Comparison of ENCODE assay signal across 8 mouse cellular contexts in genomic region chr3:152347227-152347626, GRCm38 (mm10). TPM values are rescaled to one million over a fixed set of nuclear protein-coding genes. Genes with fewer than 3 reads are reported as not detected.
DNase-seq lines count a peak whose midpoint lies in the region; ATAC-seq and TF ChIP-seq lines count a peak whose summit lies in the region.

No protein-coding gene starts in this region.

- H3K9me3 ChIP-seq in kidney, postnatal 0 days (replicated peaks; ENCODE audit: low read length): no peaks in the 10 kb centered on the region
- no peaks in the 10 kb centered on the region for H3K9me3 ChIP-seq in intestine, embryonic 15.5 days
- H3K9me3 ChIP-seq in neural tube, embryonic 12.5 days: no peaks in the 10 kb centered on the region

- H3K4me3 ChIP-seq in kidney, postnatal 0 days (replicated peaks; ENCODE audit: low read depth, low read length): peak overlapping the region; percentile 56
- peak overlapping the region; percentile 69 for H3K4me3 ChIP-seq in intestine, embryonic 15.5 days (replicated peaks)
- peak overlapping the region; percentile 70 for H3K4me3 ChIP-seq in neural tube, embryonic 12.5 days

- no peak for DNase-seq in kidney, postnatal 0 days (ENCODE audit: low spot score)
- no peak for DNase-seq in kidney, adult 18-20 months
- peak; percentile 49 for DNase-seq in c-Kit-positive CD71-positive TER-119-positive erythroid progenitor cells, embryonic 14.5 days (ENCODE audit: low spot score)
- no peak for DNase-seq in thymus, postnatal 4 days
- DNase-seq in layer of hippocampus, postnatal 14 days (ENCODE audit: low spot score in 2 of 2): no peak
- no peak for DNase-seq in right cerebral cortex, postnatal 10 days (ENCODE audit: low spot score in 2 of 2)

- WGBS in kidney, postnatal 0 days: 43% methylated on average over 3 of the region's 3 CpGs
- WGBS in intestine, embryonic 15.5 days: 40% methylated on average over 3 of the region's 3 CpGs
- 50% methylated on average over 3 of the region's 3 CpGs for WGBS in neural tube, embryonic 12.5 days

- TF ChIP-seq CTCF in kidney, postnatal 0 days (IDR thresholded peaks at IDR 0.05; ENCODE audit: low read depth): no peak

- no peak for ATAC-seq in kidney, postnatal 0 days (replicated peaks; ENCODE audit: low FRiP score, low read depth)
- ATAC-seq in intestine, embryonic 15.5 days: no peak
- no peak for ATAC-seq in neural tube, embryonic 12.5 days (ENCODE audit: low FRiP score, low read depth)

- no peaks in the 10 kb centered on the region for H3K27me3 ChIP-seq in kidney, postnatal 0 days (ENCODE audit: insufficient read depth, low read length)
- H3K27me3 ChIP-seq in intestine, embryonic 15.5 days (replicated peaks): no peaks in the 10 kb centered on the region
- no peaks in the 10 kb centered on the region for H3K27me3 ChIP-seq in neural tube, embryonic 12.5 days (replicated peaks)

- no peak overlapping the region for H3K27ac ChIP-seq in kidney, postnatal 0 days
- H3K27ac ChIP-seq in intestine, embryonic 15.5 days: no peak overlapping the region
- H3K27ac ChIP-seq in neural tube, embryonic 12.5 days: no peak overlapping the region

- H3K4me2 ChIP-seq in kidney, postnatal 0 days (ENCODE audit: low read length): peak overlapping the region; percentile 52
- peak overlapping the region; percentile 60 for H3K4me2 ChIP-seq in intestine, embryonic 15.5 days (replicated peaks)
- peak overlapping the region; percentile 62 for H3K4me2 ChIP-seq in neural tube, embryonic 12.5 days (replicated peaks)

- H3K4me1 ChIP-seq in kidney, postnatal 0 days (replicated peaks; ENCODE audit: insufficient read depth, low read length): peaks cover 4% of the 10 kb centered on the region; the same call in 1 of the 2 replicates
- peaks cover 20% of the 10 kb centered on the region; the same call in 1 of the 2 replicates for H3K4me1 ChIP-seq in intestine, embryonic 15.5 days (replicated peaks)
- H3K4me1 ChIP-seq in neural tube, embryonic 12.5 days: peaks cover 21% of the 10 kb centered on the region

- no peaks in the 10 kb centered on the region for H3K36me3 ChIP-seq in kidney, postnatal 0 days (ENCODE audit: insufficient read depth, low read length)
- H3K36me3 ChIP-seq in intestine, embryonic 15.5 days: no peaks in the 10 kb centered on the region
- H3K36me3 ChIP-seq in neural tube, embryonic 12.5 days: no peaks in the 10 kb centered on the region

- H3K9ac ChIP-seq in kidney, postnatal 0 days (ENCODE audit: low read depth, low read length): peak overlapping the region; percentile 83
- H3K9ac ChIP-seq in intestine, embryonic 15.5 days: peak overlapping the region; percentile 82
- H3K9ac ChIP-seq in neural tube, embryonic 12.5 days: peak overlapping the region; percentile 77

RNA-seq across cellular contexts. Expression of gene Usp33, which starts 0.9 kb away (rescaled TPM):
- 30.5 and 30.7 TPM in 2 replicates for polyA plus RNA-seq in kidney, postnatal 0 days (2015; fragmentation: Nextera tagmentation; extraction: Ambion mirVana)
- 45.3 and 51.1 TPM in 2 replicates for polyA plus RNA-seq in intestine, embryonic 15.5 days (2015; fragmentation: Nextera tagmentation; extraction: Ambion mirVana)
- 80.0 and 86.7 TPM in 2 replicates for polyA plus RNA-seq in neural tube, embryonic 12.5 days (2016; fragmentation: Nextera tagmentation; extraction: Ambion mirVana)
- total RNA-seq in layer of hippocampus, postnatal 14 days (2021): 100 to 1,000 TPM; 110 to 112 TPM

RNA-seq across cellular contexts. Expression of gene Miga1, which starts 7.0 kb away (rescaled TPM):
- 14.4 and 14.6 TPM in 2 replicates for polyA plus RNA-seq in kidney, postnatal 0 days (2015; fragmentation: Nextera tagmentation; extraction: Ambion mirVana)
- 15.3 and 17.4 TPM in 2 replicates for polyA plus RNA-seq in intestine, embryonic 15.5 days (2015; fragmentation: Nextera tagmentation; extraction: Ambion mirVana)
- 21.7 and 22.0 TPM in 2 replicates for polyA plus RNA-seq in neural tube, embryonic 12.5 days (2016; fragmentation: Nextera tagmentation; extraction: Ambion mirVana)
- total RNA-seq in layer of hippocampus, postnatal 14 days (2021): 10 to 100 TPM; 80.6 to 85.6 TPM

RNA-seq across cellular contexts. Expression of gene Zzz3, which starts 48.0 kb away (rescaled TPM):
- 44.4 and 46.3 TPM in 2 replicates for polyA plus RNA-seq in kidney, postnatal 0 days (2015; fragmentation: Nextera tagmentation; extraction: Ambion mirVana)
- polyA plus RNA-seq in intestine, embryonic 15.5 days (2015; fragmentation: Nextera tagmentation; extraction: Ambion mirVana): 39.3 and 39.8 TPM in 2 replicates
- polyA plus RNA-seq in neural tube, embryonic 12.5 days (2016; fragmentation: Nextera tagmentation; extraction: Ambion mirVana): 43.1 and 46.0 TPM in 2 replicates
- total RNA-seq in layer of hippocampus, postnatal 14 days (2021): 10 to 100 TPM; 34.8 to 37.3 TPM
